18 mouse cellular contexts compared by ENCODE assay signal in genomic region chr7:75360874-75361273, GRCm38 (mm10). TPM values are rescaled to one million over a fixed set of nuclear protein-coding genes. Genes with fewer than 3 reads are reported as not detected.
DNase-seq lines count a peak whose midpoint lies in the region; ATAC-seq and TF ChIP-seq lines count a peak whose summit lies in the region.
"Had no signal": no experiment of that assay in that cellular context is flagged by ENCODE, and none has a peak within 500 bp of the region (broad histone marks: within the 10 kb centered on the region; RNA-seq: fewer than 3 reads in every experiment).

No protein-coding gene starts in this region.

- TF ChIP-seq EP300 in stomach, postnatal 0 days (optimal IDR thresholded peaks at IDR 0.05): no peak

- 0 out of 2 replicates have a peak, but pooled peaks have one; percentile 2 for TF ChIP-seq CTCF in hindbrain, postnatal 0 days (IDR thresholded peaks at IDR 0.05; ENCODE audit: low read depth)
- TF ChIP-seq CTCF in stomach, postnatal 0 days (IDR thresholded peaks at IDR 0.05; ENCODE audit: low read depth): no peak

- no peak overlapping the region for H3K9ac ChIP-seq in hindbrain, postnatal 0 days (replicated peaks; ENCODE audit: low read length)
- H3K9ac ChIP-seq in stomach, embryonic 16.5 days (ENCODE audit: low read length): no peak overlapping the region
- no peak overlapping the region for H3K9ac ChIP-seq in stomach, postnatal 0 days (ENCODE audit: low read length)
- H3K9ac ChIP-seq: intestine, embryonic 15.5 days; midbrain, embryonic 12.5 days had no signal

- no peak overlapping the region for H3K4me3 ChIP-seq in hindbrain, postnatal 0 days (ENCODE audit: low read length)
- no peak overlapping the region for H3K4me3 ChIP-seq in hindbrain, embryonic 10.5 days
- no peak overlapping the region for H3K4me3 ChIP-seq in stomach, embryonic 16.5 days (replicated peaks; ENCODE audit: low read length)
- H3K4me3 ChIP-seq in stomach, postnatal 0 days (ENCODE audit: low read depth, low read length): no peak overlapping the region
- H3K4me3 ChIP-seq: intestine, embryonic 15.5 days; midbrain, embryonic 12.5 days had no signal

- DNase-seq in hindbrain, postnatal 0 days (ENCODE audit: low spot score): peak; percentile 60
- no peak for DNase-seq in hindbrain, embryonic 10.5 days (ENCODE audit: low spot score)
- no peak for DNase-seq in stomach, postnatal 0 days (ENCODE audit: low spot score)
- peak; percentile 69 to 74 for DNase-seq in cerebellum, postnatal 14 days
- DNase-seq in ovary, postnatal 36 days (ENCODE audit: low spot score): no peak
- no peak for DNase-seq in heart, postnatal 4 days
- DNase-seq: adrenal gland, postnatal 14 days; embryo, embryonic 11 days; gastrocnemius, postnatal 36 days; heart, postnatal 36 days; kidney, postnatal 10 days; right cerebral cortex, postnatal 4 days; thymus, adult 2 months had no signal

- H3K9me3 ChIP-seq in hindbrain, postnatal 0 days (ENCODE audit: low read length): no peaks in the 10 kb centered on the region
- no peaks in the 10 kb centered on the region for H3K9me3 ChIP-seq in hindbrain, embryonic 10.5 days
- H3K9me3 ChIP-seq in stomach, embryonic 16.5 days (replicated peaks; ENCODE audit: control insufficient read depth, low read length): no peaks in the 10 kb centered on the region
- no peaks in the 10 kb centered on the region for H3K9me3 ChIP-seq in stomach, postnatal 0 days (ENCODE audit: control insufficient read depth, low read length)
- H3K9me3 ChIP-seq: intestine, embryonic 15.5 days; midbrain, embryonic 12.5 days had no signal

- no peaks in the 10 kb centered on the region for H3K4me1 ChIP-seq in hindbrain, postnatal 0 days (ENCODE audit: insufficient read depth, low read length)
- H3K4me1 ChIP-seq in hindbrain, embryonic 10.5 days (replicated peaks): peaks cover 16% of the 10 kb centered on the region
- no peaks in the 10 kb centered on the region for H3K4me1 ChIP-seq in stomach, embryonic 16.5 days (ENCODE audit: control insufficient read depth, insufficient read depth, low read length)
- no peaks in the 10 kb centered on the region for H3K4me1 ChIP-seq in stomach, postnatal 0 days (replicated peaks; ENCODE audit: control insufficient read depth, insufficient read depth)
- H3K4me1 ChIP-seq: intestine, embryonic 15.5 days had no signal

- no peaks in the 10 kb centered on the region for H3K27me3 ChIP-seq in hindbrain, postnatal 0 days (ENCODE audit: insufficient read depth, low read length)
- H3K27me3 ChIP-seq in hindbrain, embryonic 10.5 days (ENCODE audit: insufficient read depth, poor library complexity, severe bottlenecking): no peaks in the 10 kb centered on the region
- H3K27me3 ChIP-seq in stomach, embryonic 16.5 days (ENCODE audit: control insufficient read depth, insufficient read depth, low read length): no peaks in the 10 kb centered on the region
- H3K27me3 ChIP-seq in stomach, postnatal 0 days (ENCODE audit: control insufficient read depth, insufficient read depth, low read length): no peaks in the 10 kb centered on the region
- H3K27me3 ChIP-seq: intestine, embryonic 15.5 days had no signal

- H3K27ac ChIP-seq in hindbrain, postnatal 0 days: no peak overlapping the region
- no peak overlapping the region for H3K27ac ChIP-seq in hindbrain, embryonic 10.5 days
- no peak overlapping the region for H3K27ac ChIP-seq in stomach, embryonic 16.5 days (ENCODE audit: low read length)
- H3K27ac ChIP-seq in stomach, postnatal 0 days (replicated peaks): no peak overlapping the region
- H3K27ac ChIP-seq: intestine, embryonic 15.5 days; midbrain, embryonic 12.5 days had no signal

- ATAC-seq in hindbrain, postnatal 0 days: peak; percentile 71; the same call in 1 of the 2 replicates
- 0 out of 2 replicates have a peak, but pooled peaks have one; percentile 40 for ATAC-seq in stomach, embryonic 16.5 days (ENCODE audit: insufficient read depth, low FRiP score)
- ATAC-seq in stomach, postnatal 0 days (ENCODE audit: low FRiP score, low TSS enrichment): no peak
- ATAC-seq: intestine, embryonic 15.5 days had no signal

- WGBS in hindbrain, postnatal 0 days: 17% methylated on average over 6 of the region's 6 CpGs
- WGBS in hindbrain, embryonic 10.5 days: 33% methylated on average over 6 of the region's 6 CpGs
- WGBS in stomach, embryonic 16.5 days: 46% methylated on average over 6 of the region's 6 CpGs
- WGBS in stomach, postnatal 0 days: 35% methylated on average over 6 of the region's 6 CpGs

- no peak overlapping the region for H3K4me2 ChIP-seq in hindbrain, postnatal 0 days (ENCODE audit: low read depth, low read length)
- H3K4me2 ChIP-seq in stomach, embryonic 16.5 days (ENCODE audit: low read depth, low read length): no peak overlapping the region
- H3K4me2 ChIP-seq in stomach, postnatal 0 days (replicated peaks; ENCODE audit: low read depth): no peak overlapping the region
- H3K4me2 ChIP-seq: heart, embryonic 11.5 days; intestine, embryonic 15.5 days; midbrain, embryonic 12.5 days had no signal

- no peaks in the 10 kb centered on the region for H3K36me3 ChIP-seq in hindbrain, postnatal 0 days (ENCODE audit: insufficient read depth, low read length)
- H3K36me3 ChIP-seq in hindbrain, embryonic 10.5 days: no peaks in the 10 kb centered on the region
- H3K36me3 ChIP-seq in stomach, embryonic 16.5 days (ENCODE audit: control insufficient read depth, insufficient read depth, low read length): no peaks in the 10 kb centered on the region
- no peaks in the 10 kb centered on the region for H3K36me3 ChIP-seq in stomach, postnatal 0 days (ENCODE audit: control insufficient read depth, insufficient read depth, low read length)
- H3K36me3 ChIP-seq: intestine, embryonic 15.5 days; midbrain, embryonic 12.5 days had no signal

RNA-seq across cellular contexts. Expression of gene Sv2b, which starts 51.8 kb away (rescaled TPM):
- total RNA-seq in hindbrain, postnatal 0 days (2014; rRNA removed): 55.7 and 57.7 TPM in 2 replicates
- 21.6 and 21.8 TPM in 2 replicates for polyA plus RNA-seq in hindbrain, postnatal 0 days (2015; fragmentation: Nextera tagmentation; extraction: Ambion mirVana)
- 0.92 and 1.4 TPM in 2 replicates for polyA plus RNA-seq in hindbrain, embryonic 10.5 days (2016; fragmentation: Nextera tagmentation; extraction: Ambion mirVana)
- 3.4 TPM in 2 replicates for polyA plus RNA-seq in stomach, embryonic 16.5 days (2015; fragmentation: Nextera tagmentation; extraction: Ambion mirVana)
- 0.67 and 0.80 TPM in 2 replicates for polyA plus RNA-seq in stomach, postnatal 0 days (2015; fragmentation: Nextera tagmentation; extraction: Ambion mirVana)
- under 1 TPM; 0.36 to 0.61 TPM for total RNA-seq in heart, postnatal 4 days (2021)
- total RNA-seq: MEL had no signal

Comparison
In these comparisons a context has a peak if more than half of its experiments do, and no peak if none do; other contexts are left out.
1. DNase-seq: peak in hindbrain, postnatal 0 days (single experiment) and cerebellum, postnatal 14 days (2 of 2); none in hindbrain, embryonic 10.5 days (single experiment), stomach, postnatal 0 days (single experiment), ovary, postnatal 36 days (single experiment) and heart, postnatal 4 days (single experiment).